Mouse (Mus musculus): ENCODE results near the gene Anxa8. TPM values are rescaled to one million over a fixed set of nuclear protein-coding genes. Genes with fewer than 3 reads are reported as not detected.

Gene Anxa8
- polyA plus RNA-seq, 1 experiment, result 0.86 TPM

DNA sequence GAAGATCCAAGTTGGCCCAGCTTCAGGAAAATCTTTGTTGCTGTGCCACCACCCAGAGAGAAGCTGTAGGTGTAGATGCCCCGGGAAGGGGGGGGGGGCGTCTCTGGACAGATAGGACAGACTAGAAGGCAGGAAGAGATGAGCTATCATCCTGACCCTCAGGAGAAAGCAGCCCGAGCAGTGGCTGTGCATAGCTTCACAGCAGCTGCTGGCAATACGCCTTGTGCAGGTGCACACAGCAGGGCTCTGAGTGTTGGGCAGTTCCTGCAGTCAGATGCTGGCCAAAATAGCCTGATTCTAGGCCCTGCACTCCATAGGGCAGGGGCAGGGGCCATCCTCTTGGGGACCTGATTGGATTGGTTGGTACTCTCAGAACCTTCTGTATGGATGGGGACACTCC is 1.0 kb downstream of the Anxa8 start:
- Histone ChIP-seq H3K4me1 (ENCODE audit: control insufficient read depth, insufficient read depth, low read length) (no peaks in the 10 kb centered on the region), H3K4me3 (ENCODE audit: insufficient read depth, low read length) (no peak overlapping the region), H3K27ac (ENCODE audit: insufficient read depth, low read length) (no peak overlapping the region)
- TF ChIP-seq CTCF (IDR thresholded peaks at IDR 0.05; ENCODE audit: extremely low read depth, insufficient read depth, low read length) (no peak), POLR2A (IDR thresholded peaks at IDR 0.05; ENCODE audit: extremely low read depth, insufficient read depth, low read length) (no peak)

DNA sequence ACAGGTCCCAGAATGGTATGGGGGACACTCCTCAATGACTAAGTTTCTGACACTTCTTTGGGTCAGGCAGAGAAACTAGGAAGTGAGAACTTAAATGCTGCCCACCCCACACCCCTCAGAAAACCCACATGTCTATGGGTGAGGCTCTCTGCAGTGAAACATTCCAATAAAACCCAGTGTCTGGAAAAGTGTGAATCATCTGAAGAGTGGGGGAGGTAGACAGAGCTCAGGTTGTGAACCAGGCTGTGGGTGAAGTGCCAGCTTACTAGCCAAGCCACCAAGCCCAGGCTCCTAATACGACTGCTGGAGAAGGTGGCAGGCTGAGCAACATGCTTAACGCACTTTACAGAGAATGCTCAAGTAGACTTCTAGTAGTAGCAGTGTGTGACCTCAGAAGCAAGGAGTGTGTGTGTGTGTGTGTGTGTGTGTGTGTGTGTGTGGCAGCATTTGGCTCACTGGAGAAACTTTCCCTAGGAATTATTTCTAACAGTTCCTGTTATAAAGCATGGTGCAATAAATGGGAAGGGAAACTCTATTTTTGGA is 2.1 kb downstream of the Anxa8 start:
- Histone ChIP-seq H3K4me3 (ENCODE audit: insufficient read depth, low read length) (no peak overlapping the region), H3K27ac (ENCODE audit: insufficient read depth, low read length) (no peak overlapping the region), H3K4me1 (ENCODE audit: control insufficient read depth, insufficient read depth, low read length) (no peaks in the 10 kb centered on the region)
- TF ChIP-seq POLR2A (IDR thresholded peaks at IDR 0.05; ENCODE audit: extremely low read depth, insufficient read depth, low read length) (no peak), CTCF (IDR thresholded peaks at IDR 0.05; ENCODE audit: extremely low read depth, insufficient read depth, low read length) (no peak)

DNA sequence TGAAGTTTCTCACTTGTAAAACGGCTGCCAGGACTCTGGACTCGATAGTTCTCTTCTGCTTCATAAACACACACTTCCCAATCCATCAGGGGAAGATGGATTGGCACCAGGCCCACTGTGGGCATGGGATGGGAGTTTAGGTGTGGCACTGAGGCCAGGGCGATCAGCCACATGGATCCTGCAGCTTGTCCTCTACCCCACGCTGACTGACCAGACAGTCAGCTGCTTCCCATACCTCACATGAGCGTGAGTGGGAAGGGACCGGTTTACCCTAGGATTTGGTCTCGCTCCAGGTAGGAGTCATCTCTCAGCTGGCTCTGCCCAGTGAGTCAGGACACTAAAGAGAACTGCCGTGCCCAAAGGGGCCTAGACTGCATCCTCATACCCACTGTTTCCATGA is 4.0 kb downstream of the Anxa8 start:
- TF ChIP-seq POLR2A (IDR thresholded peaks at IDR 0.05; ENCODE audit: extremely low read depth, insufficient read depth, low read length) (no peak), CTCF (IDR thresholded peaks at IDR 0.05; ENCODE audit: extremely low read depth, insufficient read depth, low read length) (no peak)

DNA sequence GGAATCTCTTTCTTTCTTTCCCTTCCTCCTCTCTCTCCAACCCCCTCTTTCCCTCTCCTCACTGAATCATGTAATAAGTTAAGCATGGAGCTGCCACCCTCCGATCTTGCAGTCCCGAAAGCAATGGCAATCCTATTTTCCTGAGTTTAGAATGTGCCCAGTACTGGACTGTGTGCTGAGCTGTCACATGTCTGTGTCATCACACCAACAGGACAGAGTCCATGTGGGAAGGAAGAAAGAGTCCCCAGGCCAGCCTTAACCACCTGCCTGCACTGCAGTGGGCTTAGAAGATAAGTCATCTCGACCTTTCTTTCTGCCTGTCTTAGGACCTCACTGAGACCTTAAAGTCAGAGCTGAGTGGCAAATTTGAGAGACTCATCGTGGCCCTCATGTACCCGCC is 5.7 kb downstream of the Anxa8 start:
- H3K4me1 ChIP-seq (ENCODE audit: control insufficient read depth, insufficient read depth, low read length), result no peaks in the 10 kb centered on the region
- H3K27ac ChIP-seq (ENCODE audit: insufficient read depth, low read length), result no peak overlapping the region
- H3K4me3 ChIP-seq (ENCODE audit: insufficient read depth, low read length), result no peak overlapping the region
- no peak for TF ChIP-seq POLR2A (IDR thresholded peaks at IDR 0.05; ENCODE audit: extremely low read depth, insufficient read depth, low read length)
- no peak for TF ChIP-seq CTCF (IDR thresholded peaks at IDR 0.05; ENCODE audit: extremely low read depth, insufficient read depth, low read length)

More for the DNA sequence above, 4.0 kb downstream of the Anxa8 start:
- Histone ChIP-seq H3K27ac (ENCODE audit: insufficient read depth, low read length) (no peak overlapping the region), H3K4me3 (ENCODE audit: insufficient read depth, low read length) (no peak overlapping the region), H3K4me1 (ENCODE audit: control insufficient read depth, insufficient read depth, low read length) (no peaks in the 10 kb centered on the region)

DNA sequence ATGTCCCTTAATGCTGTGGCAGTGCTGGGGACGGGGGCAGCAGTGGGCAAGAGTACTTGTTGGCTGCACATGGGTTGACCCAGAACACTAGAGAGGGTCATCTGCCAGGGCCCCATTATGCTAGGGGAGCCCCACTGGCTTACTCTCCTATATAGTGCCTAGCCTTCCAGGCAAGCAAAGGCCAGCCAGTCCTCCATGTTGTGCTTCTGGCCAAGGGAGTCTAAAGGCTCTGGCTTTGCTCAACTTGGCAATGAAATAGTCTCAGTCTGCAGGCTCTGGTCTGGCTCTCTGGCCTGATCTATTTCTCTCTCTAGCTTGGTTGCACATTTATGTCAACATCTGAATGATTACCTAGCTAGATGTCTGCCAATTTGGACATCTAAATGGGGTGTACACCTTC is 7.1 kb downstream of the Anxa8 start:
- Histone ChIP-seq H3K27ac (ENCODE audit: insufficient read depth, low read length) (no peak overlapping the region), H3K4me1 (ENCODE audit: control insufficient read depth, insufficient read depth, low read length) (no peaks in the 10 kb centered on the region), H3K4me3 (ENCODE audit: insufficient read depth, low read length) (no peak overlapping the region)
- TF ChIP-seq POLR2A (IDR thresholded peaks at IDR 0.05; ENCODE audit: extremely low read depth, insufficient read depth, low read length) (no peak), CTCF (IDR thresholded peaks at IDR 0.05; ENCODE audit: extremely low read depth, insufficient read depth, low read length) (no peak)

DNA sequence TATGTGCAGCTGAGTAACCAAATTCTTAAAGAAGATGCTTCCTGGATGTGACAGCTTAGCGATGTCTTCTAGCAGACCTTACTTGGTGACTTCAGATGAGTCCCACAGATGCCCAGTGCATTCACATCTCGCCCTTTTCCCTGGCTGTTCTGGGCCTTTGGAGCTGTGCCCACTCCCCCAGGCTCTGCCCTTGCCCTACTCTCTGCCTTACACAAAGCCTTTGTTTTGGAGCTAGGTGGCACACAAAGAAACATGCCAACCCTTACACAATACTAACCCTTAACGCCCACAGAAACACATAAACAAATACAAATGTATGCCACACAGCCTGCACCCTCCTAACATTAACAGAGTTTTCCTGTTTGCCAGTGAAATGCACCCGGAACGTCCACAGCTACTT is 10.4 kb downstream of the Anxa8 start:
- no peak overlapping the region for H3K4me3 ChIP-seq (ENCODE audit: insufficient read depth, low read length)
- H3K4me1 ChIP-seq (ENCODE audit: control insufficient read depth, insufficient read depth, low read length), result no peaks in the 10 kb centered on the region
- no peak for TF ChIP-seq POLR2A (IDR thresholded peaks at IDR 0.05; ENCODE audit: extremely low read depth, insufficient read depth, low read length)
- TF ChIP-seq CTCF (IDR thresholded peaks at IDR 0.05; ENCODE audit: extremely low read depth, insufficient read depth, low read length), result no peak
- H3K27ac ChIP-seq (ENCODE audit: insufficient read depth, low read length), result no peak overlapping the region

DNA sequence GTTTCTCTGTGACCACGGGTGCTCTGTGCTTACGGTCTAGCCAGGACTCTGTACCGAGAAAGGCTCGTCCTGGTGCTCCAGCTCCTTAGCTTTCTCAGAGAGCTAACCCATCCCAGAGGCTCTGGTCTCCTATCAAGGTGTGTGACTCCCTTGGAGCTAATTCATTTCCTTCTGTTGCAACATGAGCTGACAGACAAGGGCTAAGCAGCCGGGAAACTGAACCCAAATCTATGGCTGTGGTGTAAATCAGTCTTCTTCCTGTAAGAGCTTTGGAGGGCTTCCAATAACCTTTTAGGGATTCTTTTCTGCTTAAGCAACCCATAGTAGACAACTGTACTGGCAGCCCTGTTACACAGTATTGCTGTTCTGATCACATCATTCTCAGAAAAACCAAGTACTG is 16.8 kb downstream of the Anxa8 start, which contains the start of gene A630023A22Rik:
Gene A630023A22Rik (minus strand): TSS at position 154 of the 400 bp plus-strand sequence.
- Histone ChIP-seq H3K4me3 (ENCODE audit: insufficient read depth, low read length) (no peak within 1 kb of the TSS), H3K27ac (ENCODE audit: insufficient read depth, low read length) (no peak within 1 kb of the TSS), H3K4me1 (ENCODE audit: control insufficient read depth, insufficient read depth, low read length) (no peaks in the 10 kb centered on the region)
- TF ChIP-seq CTCF (IDR thresholded peaks at IDR 0.05; ENCODE audit: extremely low read depth, insufficient read depth, low read length), result no peak
- TF ChIP-seq POLR2A (IDR thresholded peaks at IDR 0.05; ENCODE audit: extremely low read depth, insufficient read depth, low read length), result no peak

DNA sequence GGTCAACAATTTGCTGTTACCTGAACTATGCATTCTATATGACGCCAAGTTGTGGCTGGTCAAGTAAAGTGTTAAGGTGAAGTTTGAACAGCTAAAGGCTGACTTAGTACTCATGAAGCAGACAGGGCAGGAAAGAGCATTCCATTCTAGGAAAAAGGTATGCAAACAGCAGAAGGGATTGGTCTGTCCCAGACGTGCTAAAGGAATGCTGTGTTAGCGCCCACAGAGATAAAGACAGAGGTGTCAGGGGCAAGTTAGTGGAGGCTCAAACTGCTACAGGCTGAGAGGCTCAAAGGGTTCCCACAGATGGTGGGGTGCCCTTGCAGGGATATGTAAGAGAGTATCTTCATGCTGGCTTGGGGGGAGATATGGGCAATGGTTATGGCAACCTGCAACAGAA is 18.1 kb downstream of the Anxa8 start:
- Histone ChIP-seq H3K4me1 (ENCODE audit: control insufficient read depth, insufficient read depth, low read length) (no peaks in the 10 kb centered on the region), H3K4me3 (ENCODE audit: insufficient read depth, low read length) (no peak overlapping the region), H3K27ac (ENCODE audit: insufficient read depth, low read length) (no peak overlapping the region)
- no peak for TF ChIP-seq POLR2A (IDR thresholded peaks at IDR 0.05; ENCODE audit: extremely low read depth, insufficient read depth, low read length)
- no peak for TF ChIP-seq CTCF (IDR thresholded peaks at IDR 0.05; ENCODE audit: extremely low read depth, insufficient read depth, low read length)

DNA sequence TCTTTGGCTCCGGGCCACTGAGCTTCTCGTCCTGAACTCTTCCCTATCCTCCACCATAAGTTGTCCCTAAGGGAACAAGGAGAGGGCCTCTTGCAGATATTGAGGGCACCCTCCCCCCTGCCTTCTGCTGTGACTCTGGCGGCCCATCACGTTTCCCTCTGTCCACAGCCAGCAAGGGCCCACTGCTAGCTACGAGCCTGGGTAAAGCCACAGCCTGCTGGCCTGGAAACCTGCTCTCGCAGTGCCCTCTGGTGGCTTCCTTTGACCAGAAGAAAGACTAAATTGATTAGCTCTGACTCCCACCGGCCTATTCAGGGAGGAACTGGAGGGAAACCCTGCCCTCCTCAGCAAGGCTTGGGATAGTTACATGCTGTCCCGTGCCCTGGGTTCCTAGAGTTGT is 19.1 kb downstream of the Anxa8 start:
- Histone ChIP-seq H3K27ac (ENCODE audit: insufficient read depth, low read length) (no peak overlapping the region), H3K4me1 (ENCODE audit: control insufficient read depth, insufficient read depth, low read length) (no peaks in the 10 kb centered on the region), H3K4me3 (ENCODE audit: insufficient read depth, low read length) (no peak overlapping the region)
- peak; percentile 55 for TF ChIP-seq CTCF (IDR thresholded peaks at IDR 0.05; ENCODE audit: extremely low read depth, insufficient read depth, low read length)
- no peak for TF ChIP-seq POLR2A (IDR thresholded peaks at IDR 0.05; ENCODE audit: extremely low read depth, insufficient read depth, low read length)

DNA sequence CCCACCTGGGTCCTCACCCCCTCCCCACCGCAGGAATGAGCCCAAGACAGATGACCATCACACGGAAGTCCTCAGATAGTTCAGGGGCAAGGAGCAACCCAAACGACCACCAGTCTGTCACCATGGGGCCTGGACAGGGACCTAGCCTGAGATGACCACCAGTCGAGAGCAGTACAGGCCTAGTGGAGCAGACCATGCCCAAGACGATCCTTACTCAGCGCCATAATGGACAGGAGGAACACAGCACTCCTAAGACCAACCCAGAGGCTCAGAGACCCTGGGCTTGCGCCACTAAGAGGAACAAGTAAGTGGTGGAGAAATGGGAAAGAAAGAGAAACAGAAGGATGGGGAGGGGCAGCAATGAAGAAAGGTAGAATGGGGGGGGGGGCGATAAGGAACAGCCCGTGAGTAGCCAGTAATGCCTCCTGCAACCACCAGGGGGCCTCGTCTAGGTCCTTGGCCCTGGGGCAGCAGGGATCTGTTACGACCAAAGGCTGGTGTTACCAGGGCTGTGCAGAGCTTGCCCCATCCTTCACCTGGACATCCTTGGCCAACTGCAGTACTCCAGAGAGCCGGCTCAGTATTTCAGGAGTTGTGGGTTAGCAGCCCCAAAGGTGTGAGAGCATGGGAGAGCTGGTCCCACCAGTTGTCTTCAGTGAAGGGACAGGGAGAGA is 20.7 kb downstream of the Anxa8 start:
- H3K4me3 ChIP-seq (ENCODE audit: insufficient read depth, low read length), result no peak overlapping the region
- no peak overlapping the region for H3K27ac ChIP-seq (ENCODE audit: insufficient read depth, low read length)
- H3K4me1 ChIP-seq (ENCODE audit: control insufficient read depth, insufficient read depth, low read length), result no peaks in the 10 kb centered on the region
- TF ChIP-seq POLR2A (IDR thresholded peaks at IDR 0.05; ENCODE audit: extremely low read depth, insufficient read depth, low read length) (no peak), CTCF (IDR thresholded peaks at IDR 0.05; ENCODE audit: extremely low read depth, insufficient read depth, low read length) (0 out of 2 replicates have a peak, but pooled peaks have one; percentile 33)
